Mouse (Mus musculus) olfactory bulb, adult 2 months (tissue): ENCODE results near the gene Map2k7. TPM values are rescaled to one million over a fixed set of nuclear protein-coding genes. Genes with fewer than 3 reads are reported as not detected.
A peak's percentile ranks its signal among the peaks of the same experiment; 100 is the strongest.

Experiments used
- H3K27ac ChIP-seq: fragments of 200-500 bp; 2 replicates; pipeline ENCODE4 v1.5.1; 2012; ENCODE audit warnings: low read depth, low read length; ENCODE audit not compliant: insufficient read depth
- H3K4me1 ChIP-seq: fragments of 200-500 bp; 2 replicates; pipeline ENCODE4 v1.6.1; 2012; ENCODE audit warnings: low read length; ENCODE audit not compliant: control insufficient read depth, insufficient read depth
- H3K4me3 ChIP-seq: fragments of 200-500 bp; 2 replicates; pipeline ENCODE4 v1.5.1; 2012; ENCODE audit warnings: mild to moderate bottlenecking, low read depth, low read length, moderate library complexity; ENCODE audit not compliant: insufficient read depth
- CTCF ChIP-seq: fragments of 200-500 bp; IDR thresholded peaks from 2 replicates; pipeline ENCODE4 v1.5.1; 2012; ENCODE audit warnings: low read depth, mild to moderate bottlenecking, low read length, moderate library complexity; ENCODE audit not compliant: insufficient read depth
- POLR2A ChIP-seq: fragments of 200-500 bp; IDR thresholded peaks from 2 replicates; pipeline ENCODE4 v1.6.1; 2012; ENCODE audit warnings: mild to moderate bottlenecking, low read depth, low read length, moderate library complexity; ENCODE audit not compliant: insufficient read depth
- WGBS: fragments of 180-500 bp; shearing (Covaris S2); methylation state at CpG from one replicate; pipeline ENCODE4 v1.1.7; 2018; 5-methylcytosine and 5-hydroxymethylcytosine counted together
- polyA plus RNA-seq: library from polyadenylated mRNA; stranded (reverse); fragments of >200 nt; gene quantifications from 2 replicates; pipeline ENCODE4 v1.2.4, GENCODE M21; 2012; ENCODE audit warnings: low replicate concordance; ENCODE audit not compliant: missing spikeins, insufficient read depth, insufficient read length

The Map2k7 gene
- polyA plus RNA-seq, 1 experiment = not detected

GRCm38 (mm10) chr8:4207016-4207350 lies 31.6 kb upstream of the Map2k7 start:
- no peak for TF ChIP-seq POLR2A
- TF ChIP-seq CTCF = no peak
- WGBS = 84% methylated on average over 2 of the region's 2 CpGs

GRCm38 (mm10) chr8:4211097-4211496 lies 27.4 kb upstream of the Map2k7 start:
- Histone ChIP-seq H3K4me3 (no peak overlapping the region), H3K4me1 (peaks cover 38% of the 10 kb centered on the region), H3K27ac (no peak overlapping the region)
- 40% methylated on average over 6 of the region's 6 CpGs for WGBS
- TF ChIP-seq POLR2A (no peak), CTCF (no peak)

More at GRCm38 (mm10) chr8:4207016-4207350, 31.6 kb upstream of the Map2k7 start:
- Histone ChIP-seq H3K27ac (no peak overlapping the region), H3K4me1 (peaks cover 12% of the 10 kb centered on the region), H3K4me3 (no peak overlapping the region)

- Histone ChIP-seq H3K4me3 (peak overlapping the region; percentile 29), H3K27ac (no peak overlapping the region), H3K4me1 (peaks cover 39% of the 10 kb centered on the region)
- WGBS = under 1% methylated on average over 25 of the region's 25 CpGs
- TF ChIP-seq POLR2A = no peak
- TF ChIP-seq CTCF = no peak
Measured at GRCm38 (mm10) chr8:4212809-4213209, 25.7 kb upstream of the Map2k7 start.

- TF ChIP-seq CTCF (no peak), POLR2A (no peak)
- H3K4me3 ChIP-seq = peak overlapping the region; percentile 29
- H3K4me1 ChIP-seq = peaks cover 39% of the 10 kb centered on the region
- 17% methylated on average over 18 of the region's 18 CpGs for WGBS
- no peak overlapping the region for H3K27ac ChIP-seq
Measured at GRCm38 (mm10) chr8:4213210-4214005, 25.1 kb upstream of the Map2k7 start.

GRCm38 (mm10) chr8:4214006-4214980 lies 24.2 kb upstream of the Map2k7 start:
- TF ChIP-seq POLR2A = no peak
- TF ChIP-seq CTCF = no peak
- WGBS = 40% methylated on average over 33 of the region's 33 CpGs
- Histone ChIP-seq H3K27ac (no peak overlapping the region), H3K4me1 (peaks cover 39% of the 10 kb centered on the region), H3K4me3 (0 out of 2 replicates have a peak overlapping the region, but pooled peaks have one; percentile 29)

GRCm38 (mm10) chr8:4216296-4216695 lies 22.2 kb upstream of the Map2k7 start:
- Histone ChIP-seq H3K27ac (no peak overlapping the region), H3K4me1 (peaks cover 35% of the 10 kb centered on the region), H3K4me3 (peak overlapping the region; percentile 84)
- TF ChIP-seq POLR2A = no peak
- TF ChIP-seq CTCF = no peak
- WGBS = 10% methylated on average over 18 of the region's 18 CpGs

DNA sequence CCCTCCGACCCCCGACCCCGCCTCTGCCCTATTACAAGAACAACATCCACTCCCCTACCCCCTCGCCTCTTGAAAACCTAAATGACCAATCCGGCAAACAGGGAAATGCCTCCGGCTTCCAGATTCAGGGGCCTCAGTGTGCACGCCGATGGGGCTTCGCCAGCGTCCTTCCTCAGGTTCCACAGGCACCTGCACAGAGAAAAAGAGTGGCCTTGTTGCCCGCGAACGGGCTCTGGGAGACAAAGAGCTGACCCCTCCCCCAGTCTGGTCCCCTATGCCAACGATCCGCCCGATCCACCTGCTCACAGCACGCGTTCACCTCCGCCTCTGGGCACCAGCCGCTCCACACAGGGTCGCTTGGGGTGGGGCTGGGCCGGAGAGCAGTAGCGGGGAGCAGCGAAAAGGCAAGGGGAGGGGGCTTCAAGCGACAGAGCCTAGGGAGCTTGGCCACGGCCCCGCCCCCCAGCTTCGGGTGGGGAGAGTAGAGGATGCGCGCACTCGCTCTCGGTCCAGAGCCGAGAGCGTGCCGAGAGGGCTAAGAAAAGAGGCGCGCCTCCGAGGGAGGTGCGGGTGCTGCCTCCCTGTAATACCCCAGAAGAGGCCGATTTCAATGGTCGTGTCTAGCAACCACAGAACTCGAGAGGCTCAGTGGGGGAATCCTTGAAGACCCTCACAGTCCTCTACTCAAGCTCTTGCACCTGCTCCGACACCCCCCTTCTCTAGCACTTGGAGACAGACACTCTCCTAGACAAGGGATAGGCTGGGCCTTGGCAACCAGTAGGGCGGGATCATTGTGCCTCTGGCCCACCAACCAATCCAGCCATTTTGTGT lies 21.5 kb upstream of the Map2k7 start, which contains the start of gene Prr36:
TSS of gene Prr36 (minus strand) at position 669 of the 831 bp plus-strand sequence.
- Histone ChIP-seq H3K4me3 (peak within 1 kb of the TSS; percentile 84), H3K27ac (peak within 1 kb of the TSS; percentile 29; the same call in 1 of the 2 replicates), H3K4me1 (peaks cover 35% of the 10 kb centered on the region)
- TF ChIP-seq POLR2A = peak; percentile 57; the same call in 1 of the 2 replicates
- no peak for TF ChIP-seq CTCF
- under 1% methylated on average over 44 of the region's 44 CpGs for WGBS

DNA sequence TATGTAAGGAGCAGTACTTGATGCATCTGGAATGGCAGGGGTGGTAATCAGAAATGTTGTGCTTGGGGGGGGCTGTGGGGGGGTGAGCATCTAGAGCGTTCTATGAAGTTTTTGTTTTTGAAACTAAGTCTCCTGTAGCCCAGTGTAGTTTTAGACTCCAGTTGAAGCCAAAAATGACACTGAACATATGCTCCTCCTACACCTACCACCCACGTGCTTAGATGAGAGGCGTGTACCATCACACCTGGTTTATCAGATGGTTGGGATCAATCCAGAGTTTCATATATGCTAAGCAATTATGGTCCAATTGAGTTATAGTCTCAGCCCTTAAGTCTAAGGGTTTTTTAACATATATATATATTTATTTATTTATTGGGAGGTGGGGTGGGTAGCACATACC lies 18.9 kb upstream of the Map2k7 start:
- 84% methylated on average over 3 of the region's 3 CpGs for WGBS
- Histone ChIP-seq H3K4me3 (no peak overlapping the region), H3K27ac (no peak overlapping the region), H3K4me1 (peaks cover 15% of the 10 kb centered on the region)
- TF ChIP-seq CTCF (no peak), POLR2A (no peak)

DNA sequence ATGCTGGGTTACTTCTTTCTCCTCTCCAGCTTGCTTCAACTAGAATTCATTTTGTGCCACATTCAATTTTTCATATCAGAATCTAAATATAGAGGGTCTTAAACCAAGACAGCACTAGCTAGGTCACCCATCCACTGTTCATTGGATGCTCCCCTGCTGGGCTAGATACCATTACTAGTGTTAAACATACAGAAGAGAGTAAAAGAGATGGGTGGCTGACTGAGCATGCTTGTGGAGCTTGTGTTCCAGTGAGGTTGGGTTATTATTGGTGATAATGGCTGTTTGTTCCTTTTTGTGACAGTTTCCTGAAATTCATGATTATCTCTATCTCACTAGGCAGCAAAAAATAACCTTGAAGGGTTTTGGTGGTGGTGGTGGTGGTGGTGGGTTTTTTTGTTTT lies 16.5 kb upstream of the Map2k7 start:
- no peak for TF ChIP-seq POLR2A
- TF ChIP-seq CTCF = no peak
- Histone ChIP-seq H3K4me1 (peaks cover 10% of the 10 kb centered on the region; the same call in 1 of the 2 replicates), H3K4me3 (no peak overlapping the region), H3K27ac (no peak overlapping the region)
